Mouse (Mus musculus) c-Kit-negative CD71-positive TER-119-positive erythroid progenitor cells, embryonic 14.5 days (primary cell): ENCODE data around the gene Prkag2.
"Not testable (repeated sequence)": the region's sequence is repeated elsewhere in the genome, so short reads cannot be mapped to it uniquely, and the experiment has no call there.

Experiments
- DNase-seq: peaks from one replicate; pipeline ENCODE4 v3.0.0-alpha.2; 2013; ENCODE audit warnings: low read depth, low spot score

The Prkag2 gene

DNA sequence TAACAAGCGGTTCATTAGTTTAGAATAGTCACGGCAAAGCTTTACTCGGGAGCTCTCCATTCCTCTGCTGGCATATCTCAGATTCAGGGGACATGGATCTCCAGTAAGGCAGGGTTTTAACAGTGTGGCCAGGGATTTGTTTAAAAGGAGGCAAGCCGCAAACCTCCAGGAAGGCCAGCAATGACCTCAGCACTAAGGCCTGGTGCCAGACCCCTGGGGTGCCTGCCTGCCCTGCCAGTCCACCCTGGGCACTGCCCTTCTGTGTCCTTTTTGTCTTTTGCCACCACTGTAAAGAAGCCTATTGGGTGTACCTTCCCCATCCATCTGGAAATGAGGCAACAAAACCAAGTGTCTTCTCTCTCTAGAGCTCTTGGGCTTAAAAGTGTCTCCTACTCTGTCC lies 226.3 kb downstream of the Prkag2 start:
- no peak for DNase-seq

DNA sequence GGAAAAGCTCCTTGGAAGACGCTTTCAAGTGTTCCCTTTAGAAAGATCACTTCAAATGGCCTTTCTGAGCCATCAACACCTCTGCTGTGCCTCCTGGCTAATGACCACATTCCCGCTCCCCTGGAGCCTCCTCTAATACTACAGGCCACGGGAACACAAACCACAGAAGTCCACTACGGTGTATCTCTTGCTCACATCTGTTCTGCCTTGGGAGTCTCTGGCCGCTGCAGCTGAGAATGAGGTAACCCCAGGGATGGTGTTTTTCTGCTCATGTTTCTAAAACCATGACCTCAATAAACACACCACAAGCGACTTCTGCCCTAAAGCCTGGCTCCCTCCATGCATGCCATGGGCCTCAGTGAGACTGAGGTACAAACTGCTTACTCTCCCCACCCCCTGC lies 227.2 kb downstream of the Prkag2 start:
- DNase-seq, result no peak

- no peak for DNase-seq
These were observed 229.2 kb downstream of the Prkag2 start for GRCm38 (mm10) chr5:24871276-24871675.

- DNase-seq, result peak; percentile 67
These were observed 230.6 kb downstream of the Prkag2 start for GRCm38 (mm10) chr5:24869796-24870289.

DNA sequence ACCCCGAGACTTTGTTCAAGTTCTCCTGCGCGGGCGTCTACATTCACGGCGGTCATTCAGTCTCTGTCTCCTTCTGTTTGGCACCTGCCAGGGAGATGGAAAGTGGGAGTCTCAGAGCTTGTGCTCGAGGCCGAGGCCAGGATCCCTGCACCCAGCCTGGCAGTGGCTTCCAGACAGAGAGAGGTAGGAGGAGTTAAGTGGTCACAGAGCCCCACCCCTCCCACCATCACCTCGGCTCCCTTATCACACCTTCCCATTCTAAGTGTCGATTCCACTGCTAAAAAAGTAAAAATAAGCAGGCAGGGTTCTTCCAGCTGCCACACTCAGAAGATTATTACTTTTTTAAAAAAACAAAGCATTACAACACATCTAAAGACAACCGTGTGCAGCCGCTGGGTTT lies 236.6 kb downstream of the Prkag2 start:
- no peak for DNase-seq

GRCm38 (mm10) chr5:24861449-24861930 lies 239.0 kb downstream of the Prkag2 start:
- no peak for DNase-seq

DNA sequence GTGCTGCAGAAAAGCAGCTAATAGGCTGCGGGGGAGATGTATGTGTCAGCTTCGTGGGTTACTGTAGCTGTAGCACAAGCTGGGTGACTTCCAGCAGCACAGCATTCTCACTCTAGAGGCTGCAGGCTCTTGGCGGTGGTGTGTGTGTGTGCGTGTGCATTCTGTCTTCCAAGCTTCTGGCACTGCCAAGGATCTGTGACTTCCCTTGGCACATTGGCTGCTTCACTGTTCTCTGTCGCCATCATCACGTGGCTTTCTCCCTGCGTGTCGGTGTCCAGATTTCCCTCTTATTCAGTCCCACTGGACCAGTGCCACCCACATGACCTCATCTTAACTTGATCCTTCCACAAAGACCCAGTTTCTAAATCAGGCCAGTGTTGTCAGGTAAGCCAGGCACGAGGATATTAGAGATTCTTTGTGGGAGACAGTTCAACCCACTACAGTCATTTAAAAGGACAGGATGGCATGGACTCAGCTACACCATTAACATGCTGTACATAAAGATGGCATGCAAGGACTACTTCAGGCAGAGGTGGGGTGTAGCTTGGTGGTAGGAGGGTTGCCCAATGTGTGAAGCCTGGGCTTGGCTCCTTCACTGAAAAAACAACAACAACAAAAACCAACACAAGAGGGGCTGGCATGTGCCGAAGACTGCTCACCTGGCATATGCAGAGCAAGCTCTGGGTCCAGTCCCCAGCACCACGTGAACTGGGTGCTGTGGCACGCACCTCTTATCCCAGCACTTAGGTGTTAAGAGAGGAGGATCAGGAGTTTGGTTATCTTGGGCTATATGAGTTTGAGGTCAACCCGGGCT lies 239.6 kb downstream of the Prkag2 start:
- no peak for DNase-seq

DNA sequence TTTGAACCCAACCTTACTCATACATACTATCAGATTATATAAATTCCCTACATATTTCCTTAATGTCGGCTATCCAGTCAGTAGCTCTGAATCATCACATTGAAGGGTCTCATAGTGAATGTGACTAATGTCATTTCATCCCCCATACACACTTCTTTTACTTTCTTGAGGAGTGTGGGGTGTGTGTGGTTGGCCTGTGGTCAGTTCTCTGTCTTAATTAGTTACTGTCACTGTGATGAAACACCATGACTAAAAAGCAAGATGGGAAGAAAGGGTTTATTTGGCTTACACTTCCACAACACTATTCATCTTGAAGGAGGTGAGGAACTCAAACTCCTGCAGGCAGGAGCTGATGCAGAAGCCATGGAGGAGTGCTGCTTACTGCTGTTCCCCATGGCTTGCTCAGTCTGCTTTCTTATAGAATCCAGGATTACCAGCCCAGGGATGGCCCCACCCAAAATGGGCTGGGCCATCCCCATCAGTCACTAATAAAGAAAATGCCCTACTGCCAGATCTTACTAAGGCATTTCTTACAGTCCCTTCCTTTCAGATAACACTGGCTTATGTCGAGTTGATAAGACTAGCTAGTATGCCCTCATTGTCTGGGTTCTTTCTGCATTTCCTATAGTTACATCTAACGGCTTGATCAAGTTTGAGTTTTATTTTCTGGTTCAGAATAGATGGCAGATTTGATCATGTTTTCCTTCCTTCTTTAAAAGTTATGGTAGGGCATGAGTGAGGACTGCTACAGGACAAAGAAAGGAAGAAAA lies 240.5 kb downstream of the Prkag2 start:
- no peak for DNase-seq

DNA sequence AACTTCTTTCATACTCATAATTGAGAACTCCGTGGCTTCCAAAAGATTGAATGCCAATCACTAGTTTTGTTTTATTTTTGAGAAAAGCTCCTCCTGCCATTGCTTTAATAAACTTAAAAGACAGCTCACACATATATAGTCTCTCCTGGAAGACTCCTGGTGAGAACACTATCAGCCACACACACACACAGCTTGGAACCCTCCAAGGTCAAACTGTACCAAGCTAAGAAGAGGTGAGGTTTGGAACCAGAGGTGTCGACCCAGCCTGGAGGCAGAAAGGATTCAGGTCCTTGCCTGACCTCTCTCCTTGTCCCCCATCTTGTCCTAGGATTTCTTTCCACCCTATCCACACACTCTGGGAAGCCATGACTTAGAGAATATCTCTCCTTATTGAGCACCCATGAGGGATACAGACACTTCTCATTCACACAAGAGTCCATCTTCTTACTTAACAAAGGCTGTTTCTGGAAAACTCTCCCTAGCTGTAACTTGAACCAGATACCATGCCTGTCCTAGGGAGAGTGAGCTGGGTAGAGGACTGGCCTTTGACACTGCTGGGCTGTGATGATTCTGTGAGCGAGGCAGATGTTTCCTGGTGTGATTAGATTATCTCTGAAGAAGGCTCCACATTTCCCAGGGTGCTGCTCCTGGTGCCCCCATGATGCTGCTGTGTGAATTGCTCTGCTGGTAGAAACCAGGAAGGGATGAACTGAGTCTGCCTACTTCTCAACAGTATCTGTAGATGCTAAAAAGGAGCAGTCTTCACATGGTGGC lies 245.4 kb downstream of the Prkag2 start:
- no peak for DNase-seq

- DNase-seq, result no peak
These were observed 246.2 kb downstream of the Prkag2 start for GRCm38 (mm10) chr5:24854256-24854655.

GRCm38 (mm10) chr5:24848261-24848660 lies 252.2 kb downstream of the Prkag2 start:
- DNase-seq, result not testable (repeated sequence)

DNA sequence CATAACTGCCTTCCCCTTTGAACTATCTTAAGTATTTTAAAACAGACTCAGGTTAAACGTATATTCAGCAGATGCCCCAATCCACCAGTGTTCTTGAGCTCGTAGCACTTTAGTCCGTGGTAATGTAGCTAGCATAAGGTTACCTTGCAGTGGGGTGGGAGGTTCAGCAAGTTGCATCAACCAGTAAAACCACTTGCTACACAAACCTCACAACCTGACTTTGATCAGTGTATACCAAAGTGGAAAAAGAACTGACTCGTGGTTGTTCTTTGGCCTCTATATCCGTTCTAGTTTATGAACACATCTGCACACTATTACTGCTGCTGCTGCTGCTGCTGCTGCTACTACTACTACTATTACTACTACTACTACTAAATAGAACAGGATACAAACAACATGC lies 256.6 kb downstream of the Prkag2 start:
- no peak for DNase-seq

GRCm38 (mm10) chr5:24843103-24843475 lies 257.4 kb downstream of the Prkag2 start:
- DNase-seq, result no peak

DNA sequence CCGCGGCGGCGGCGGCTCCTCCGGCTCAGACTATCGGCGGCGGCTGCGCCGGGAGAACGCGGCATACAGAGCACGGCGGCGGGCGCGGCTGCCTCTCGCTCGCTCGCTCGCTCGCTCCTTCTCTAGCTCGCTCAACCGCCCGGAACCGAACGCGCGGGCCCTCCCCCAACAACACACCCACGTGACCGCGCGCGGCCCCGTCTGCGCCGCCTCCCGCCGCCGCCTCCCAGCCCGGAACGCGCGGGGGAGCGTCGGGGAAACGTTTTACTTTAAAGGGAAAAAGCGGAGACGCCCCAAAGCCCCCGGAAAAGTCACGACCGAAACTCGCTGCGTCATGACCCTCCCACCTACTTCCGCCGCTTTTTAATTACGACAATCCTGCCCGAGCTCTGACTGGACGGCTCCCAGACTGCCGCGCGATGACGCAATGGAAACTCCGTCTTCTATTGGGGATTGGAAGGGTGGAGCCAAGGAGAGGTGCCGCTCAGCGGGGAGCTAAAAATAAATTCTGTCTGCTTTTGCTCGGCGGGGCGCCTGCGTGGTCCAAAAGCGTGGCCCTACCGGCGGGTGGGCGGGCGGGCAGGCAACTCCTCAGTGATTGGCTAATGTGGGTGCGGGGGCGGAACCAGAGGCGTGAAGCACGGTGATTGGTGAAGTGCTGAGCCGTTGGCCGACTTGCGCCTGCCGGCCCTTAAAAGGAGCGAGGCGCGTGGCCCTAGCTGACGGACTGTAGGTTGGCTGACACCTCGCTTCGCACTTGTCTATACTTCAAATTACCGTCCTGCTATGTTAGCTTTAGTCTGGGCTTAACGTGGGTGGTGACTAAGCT lies 258.0 kb downstream of the Prkag2 start, which contains the start of gene Rheb:
Gene Rheb (minus strand): TSS at position 351 of the 829 bp plus-strand sequence.
- DNase-seq, result peak; percentile 97

- no peak for DNase-seq
These were observed 258.7 kb downstream of the Prkag2 start for GRCm38 (mm10) chr5:24841662-24842273.

GRCm38 (mm10) chr5:24840975-24841431 lies 259.4 kb downstream of the Prkag2 start:
- no peak for DNase-seq

- no peak for DNase-seq
These were observed 266.0 kb downstream of the Prkag2 start for GRCm38 (mm10) chr5:24834491-24834890.

GRCm38 (mm10) chr5:24831912-24832311 lies 268.5 kb downstream of the Prkag2 start:
- DNase-seq, result no peak

- no peak for DNase-seq
These were observed 272.0 kb downstream of the Prkag2 start for GRCm38 (mm10) chr5:24828446-24828845.

DNA sequence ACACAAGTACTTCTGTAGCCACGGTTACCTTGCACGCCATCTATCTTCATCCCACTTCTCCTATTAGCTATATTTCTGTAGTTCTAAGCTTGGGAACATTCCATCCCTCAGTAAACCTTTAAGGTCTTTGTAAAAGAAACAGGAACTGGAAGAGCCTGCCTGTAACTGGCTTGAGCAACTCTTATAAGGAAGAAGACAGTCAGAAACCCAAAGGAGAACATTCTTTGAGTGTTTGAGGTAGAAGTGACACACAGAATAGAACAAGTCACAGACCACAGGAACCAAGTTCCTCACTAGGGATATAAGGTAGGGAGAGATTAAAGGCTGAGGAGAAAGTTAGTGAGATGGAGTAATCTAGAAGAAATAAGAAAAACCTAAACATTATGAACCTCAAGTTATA lies 273.3 kb downstream of the Prkag2 start:
- DNase-seq, result no peak
